Mouse (Mus musculus) myocyte (in vitro differentiated cells): ENCODE measurements around the gene Rnf186. TPM values are rescaled to one million over a fixed set of nuclear protein-coding genes. Genes with fewer than 3 reads are reported as not detected.
A peak's percentile ranks its signal among the peaks of the same experiment; 100 is the strongest.

Experiments
- H3K27me3 ChIP-seq: one replicate; pipeline ENCODE4 v1.6.1; 2011; ENCODE audit not compliant: control insufficient read depth, insufficient read depth, insufficient read length
- H3K36me3 ChIP-seq: one replicate; pipeline ENCODE4 v1.6.1; 2011; ENCODE audit not compliant: control insufficient read depth, insufficient read depth
- H3K4me2 ChIP-seq: one replicate; pipeline ENCODE4 v1.6.1; 2011; ENCODE audit warnings: low read depth, control low read depth
- H3K4me3 ChIP-seq: one replicate; pipeline ENCODE4 v1.5.1; 2011; ENCODE audit warnings: mild to moderate bottlenecking, control low read depth, moderate library complexity
- H3K79me2 ChIP-seq: one replicate; pipeline ENCODE4 v1.6.1; 2011; ENCODE audit not compliant: control insufficient read depth, insufficient read depth
- H3ac ChIP-seq: one replicate; pipeline ENCODE4 v1.6.1; 2011; ENCODE audit not compliant: control insufficient read depth, insufficient read length
- CEBPB ChIP-seq: IDR thresholded peaks from 2 replicates; pipeline ENCODE4 v1.6.1; 2011; ENCODE audit warnings: mild to moderate bottlenecking, moderate library complexity; ENCODE audit not compliant: poor library complexity, insufficient read depth, severe bottlenecking
- E2F4 ChIP-seq: IDR thresholded peaks from one replicate; pipeline ENCODE4 v1.6.1; 2011; ENCODE audit warnings: mild to moderate bottlenecking, control low read depth, moderate library complexity; ENCODE audit not compliant: insufficient read depth
- MAX ChIP-seq: IDR thresholded peaks from one replicate; pipeline ENCODE4 v1.6.1; 2011; ENCODE audit warnings: low read depth, mild to moderate bottlenecking, control low read depth
- MYOD1 ChIP-seq, 3 experiments: IDR thresholded peaks; one replicate each; pipeline ENCODE4 v1.6.1; 2011; ENCODE audit warnings: control low read depth in 2 of 3, low read depth in 2 of 3, mild to moderate bottlenecking in 2 of 3, moderate library complexity in 1 of 3; ENCODE audit not compliant: insufficient read length in 2 of 3, control insufficient read depth in 1 of 3
- MYOG ChIP-seq, 3 experiments: IDR thresholded peaks; one replicate each; pipeline ENCODE4 v1.6.1; 2011; ENCODE audit warnings: control low read depth in 2 of 3, low read depth in 2 of 3, mild to moderate bottlenecking in 2 of 3; ENCODE audit not compliant: insufficient read length in 2 of 3, control insufficient read depth in 1 of 3, insufficient read depth in 1 of 3
- POLR2A ChIP-seq: IDR thresholded peaks from one replicate; pipeline ENCODE4 v1.6.1; 2011; ENCODE audit warnings: low read depth, mild to moderate bottlenecking, control low read depth, moderate library complexity; ENCODE audit not compliant: insufficient read length
- POLR2AphosphoS2 ChIP-seq: IDR thresholded peaks from one replicate; pipeline ENCODE4 v1.6.1; 2011; ENCODE audit warnings: low read depth, control low read depth; ENCODE audit not compliant: insufficient read length
- REST ChIP-seq: IDR thresholded peaks from one replicate; pipeline ENCODE4 v1.6.1; 2011; ENCODE audit warnings: mild to moderate bottlenecking, control low read depth, moderate library complexity; ENCODE audit not compliant: insufficient read depth, insufficient read length
- SRF ChIP-seq: IDR thresholded peaks from one replicate; pipeline ENCODE4 v1.6.1; 2011; ENCODE audit warnings: low read depth; ENCODE audit not compliant: control insufficient read depth, insufficient read length
- TCF12 ChIP-seq: IDR thresholded peaks from one replicate; pipeline ENCODE4 v1.6.1; 2011; ENCODE audit warnings: mild to moderate bottlenecking, control low read depth; ENCODE audit not compliant: poor library complexity, insufficient read depth, severe bottlenecking
- TCF3 ChIP-seq: IDR thresholded peaks from one replicate; pipeline ENCODE4 v1.6.1; 2011; ENCODE audit warnings: low read depth, control low read depth; ENCODE audit not compliant: insufficient read length
- USF1 ChIP-seq: IDR thresholded peaks from one replicate; pipeline ENCODE4 v1.6.1; 2011; ENCODE audit warnings: low read depth, mild to moderate bottlenecking, control low read depth, moderate library complexity
- polyA plus RNA-seq: library from polyadenylated mRNA; unstranded; fragments of >200 nt; fragmentation: generic; extraction: Trizol; gene quantifications from one replicate; pipeline ENCODE4 v1.2.1, GENCODE M21; 2012; ENCODE audit warnings: missing spikeins

The Rnf186 gene
- polyA plus RNA-seq: not detected

DNA sequence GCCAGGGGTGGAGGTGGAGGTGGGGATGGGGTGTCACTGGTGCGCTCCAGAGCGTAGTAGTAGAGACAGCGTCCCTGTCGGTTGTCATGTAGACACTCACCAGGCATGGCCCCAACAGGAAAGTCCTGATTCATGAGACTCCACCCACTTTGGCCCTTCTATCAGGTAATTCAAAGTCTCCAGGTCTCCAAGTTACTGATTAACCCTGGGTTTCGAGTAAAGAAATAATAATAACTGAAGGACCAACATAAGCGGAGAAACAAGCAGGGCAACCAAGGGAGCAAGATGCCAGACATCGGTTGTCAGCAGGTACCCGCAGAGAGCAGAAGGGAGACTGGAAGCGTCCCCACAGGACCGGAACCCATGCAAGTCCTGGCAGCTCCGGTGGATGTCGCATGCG, at the start of gene Rnf186:
Gene Rnf186, plus strand, starts transcription at position 247 of the 400 bp plus-strand sequence.
- no peak within 1 kb of the TSS for H3K4me3 ChIP-seq
- no peaks in the 10 kb centered on the region for H3K79me2 ChIP-seq
- TF ChIP-seq TCF12 (no peak), REST (no peak), USF1 (no peak), POLR2A (no peak), TCF3 (no peak), MYOD1 (IDR thresholded peaks at IDR 0.05; ENCODE audit: control insufficient read depth in 1 of 3, insufficient read length in 2 of 3, low read depth in 2 of 3) (no peak), E2F4 (no peak), CEBPB (no peak), SRF (no peak), POLR2AphosphoS2 (no peak), MAX (no peak), MYOG (IDR thresholded peaks at IDR 0.05; ENCODE audit: control insufficient read depth in 1 of 3, insufficient read depth in 1 of 3, insufficient read length in 2 of 3, low read depth in 2 of 3) (no peak)
- H3K36me3 ChIP-seq: no peaks in the 10 kb centered on the region
- peak within 1 kb of the TSS; percentile 15 for H3K4me2 ChIP-seq
- H3ac ChIP-seq: no peak within 1 kb of the TSS
- H3K27me3 ChIP-seq: peaks cover 14% of the 10 kb centered on the region

DNA sequence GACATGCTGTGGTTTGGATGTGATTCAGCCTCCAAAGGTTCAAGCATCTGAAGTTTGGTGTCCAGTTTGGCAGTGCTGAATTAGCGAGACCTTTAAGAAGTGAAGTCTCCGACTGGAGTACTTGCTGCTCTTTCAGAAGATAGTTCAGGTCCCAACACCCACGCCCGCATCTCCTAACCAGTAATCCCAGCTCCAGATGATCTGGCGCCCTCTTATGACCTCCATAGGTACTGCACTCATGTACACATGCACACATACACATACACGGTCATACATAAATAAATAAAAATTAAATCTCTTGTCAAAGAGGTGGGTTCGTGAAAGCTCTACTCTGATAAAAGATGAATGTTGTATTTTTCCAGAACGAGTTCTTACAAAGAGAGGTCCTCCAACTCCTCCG, 49.6 kb upstream of the Rnf186 start:
- H3K4me3 ChIP-seq: no peak overlapping the region
- H3ac ChIP-seq: no peak overlapping the region
- no peaks in the 10 kb centered on the region for H3K36me3 ChIP-seq
- no peak overlapping the region for H3K4me2 ChIP-seq
- TF ChIP-seq POLR2A: no peak
- no peak for TF ChIP-seq MAX
- no peak for TF ChIP-seq E2F4
- no peak for TF ChIP-seq MYOG (IDR thresholded peaks at IDR 0.05; ENCODE audit: control insufficient read depth in 1 of 3, insufficient read depth in 1 of 3, insufficient read length in 2 of 3, low read depth in 2 of 3)
- no peak for TF ChIP-seq SRF
- no peak for TF ChIP-seq POLR2AphosphoS2
- TF ChIP-seq MYOD1 (IDR thresholded peaks at IDR 0.05; ENCODE audit: control insufficient read depth in 1 of 3, insufficient read length in 2 of 3, low read depth in 2 of 3): no peak
- peaks cover 7% of the 10 kb centered on the region for H3K79me2 ChIP-seq
- H3K27me3 ChIP-seq: no peaks in the 10 kb centered on the region

DNA sequence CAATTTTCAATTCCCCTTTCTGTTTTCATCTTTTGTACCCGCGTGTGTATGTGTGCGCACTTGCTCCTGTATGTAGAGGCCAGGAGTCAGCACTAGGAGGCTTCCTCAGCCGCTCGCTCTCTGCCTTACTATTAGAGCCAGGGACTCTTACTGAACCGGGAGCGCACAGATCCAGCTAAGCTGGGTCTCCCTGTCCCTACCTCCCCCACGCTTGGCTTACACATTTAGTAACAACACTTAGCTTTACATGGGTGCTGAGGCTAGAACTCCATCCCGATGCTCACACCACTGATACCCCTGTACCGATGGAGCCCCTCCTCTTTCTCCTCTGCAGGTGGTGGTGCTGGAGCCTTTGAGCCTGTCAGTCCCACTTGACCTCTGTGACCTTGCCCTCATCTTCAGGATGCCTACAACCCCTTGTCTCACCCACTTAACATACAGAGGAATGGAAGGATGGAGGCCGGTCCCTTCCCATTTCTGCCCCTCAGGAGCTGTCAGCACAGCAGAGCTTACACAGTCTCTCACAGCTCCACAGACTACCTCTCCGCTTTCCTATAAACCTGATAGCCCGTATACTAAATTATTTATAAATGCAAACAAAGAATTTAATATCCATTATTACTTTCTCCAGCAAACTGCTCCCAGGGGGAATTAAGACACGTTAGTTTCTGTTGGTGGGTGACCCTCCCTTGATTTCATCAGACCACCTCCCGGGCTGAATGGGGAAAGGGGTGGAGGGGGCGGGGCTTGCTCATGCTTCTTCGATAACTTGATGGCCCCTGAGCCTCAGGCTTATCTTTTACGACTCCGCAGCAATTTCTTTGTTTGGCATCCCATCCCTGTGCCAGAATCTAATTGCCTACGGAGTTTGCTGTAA, 45.4 kb upstream of the Rnf186 start:
- Histone ChIP-seq H3K79me2 (no peaks in the 10 kb centered on the region), H3K4me3 (no peak overlapping the region), H3K4me2 (no peak overlapping the region), H3K27me3 (peaks cover 15% of the 10 kb centered on the region), H3ac (no peak overlapping the region), H3K36me3 (no peaks in the 10 kb centered on the region)
- TF ChIP-seq MAX (no peak), REST (no peak), POLR2A (no peak), TCF12 (no peak), USF1 (no peak), SRF (no peak), POLR2AphosphoS2 (no peak), TCF3 (no peak), MYOG (IDR thresholded peaks at IDR 0.05; ENCODE audit: control insufficient read depth in 1 of 3, insufficient read depth in 1 of 3, insufficient read length in 2 of 3, low read depth in 2 of 3) (no peak)

DNA sequence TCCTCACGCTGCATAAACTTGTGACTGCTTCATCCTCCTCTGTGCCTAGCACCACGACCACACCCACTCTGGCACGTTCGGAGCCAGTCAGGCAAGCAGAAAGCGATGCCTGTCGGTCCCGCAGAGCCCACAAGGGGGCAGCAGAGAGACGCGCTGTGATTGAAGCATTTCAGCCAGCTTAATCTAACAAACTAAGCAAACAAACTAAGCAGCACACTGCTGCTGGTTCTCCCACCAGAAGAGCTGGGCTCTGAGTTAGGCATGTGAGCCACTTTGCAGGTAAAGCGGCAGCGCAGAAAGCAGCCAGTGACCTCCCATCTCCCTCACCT, 44.8 kb upstream of the Rnf186 start:
- Histone ChIP-seq H3K4me2 (no peak overlapping the region), H3K4me3 (no peak overlapping the region), H3K36me3 (no peaks in the 10 kb centered on the region), H3ac (no peak overlapping the region), H3K79me2 (no peaks in the 10 kb centered on the region), H3K27me3 (peaks cover 17% of the 10 kb centered on the region)
- TF ChIP-seq CEBPB (no peak), SRF (no peak), REST (no peak), MYOG (IDR thresholded peaks at IDR 0.05; ENCODE audit: control insufficient read depth in 1 of 3, insufficient read depth in 1 of 3, insufficient read length in 2 of 3, low read depth in 2 of 3) (no peak), TCF12 (no peak), MAX (no peak), POLR2A (no peak)

DNA sequence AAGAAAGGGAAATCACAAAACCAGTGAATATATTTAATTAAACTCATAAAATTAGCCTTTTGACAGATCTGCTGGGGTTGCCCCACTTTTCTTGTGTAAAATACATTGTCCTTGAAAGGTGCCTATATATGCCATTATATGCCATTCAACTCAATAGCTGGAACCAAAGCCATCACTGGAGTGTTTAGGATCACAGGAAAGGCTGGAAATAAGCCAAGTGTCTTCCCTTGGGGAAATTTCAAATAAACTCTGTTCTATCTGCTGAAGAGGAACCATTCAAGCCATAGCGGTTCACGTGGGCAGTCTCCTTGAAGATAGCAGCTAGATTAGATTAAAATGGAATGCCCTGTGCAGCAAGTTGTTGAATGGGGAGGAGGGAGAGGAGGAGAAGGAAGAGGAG, 41.4 kb upstream of the Rnf186 start:
- Histone ChIP-seq H3K36me3 (no peaks in the 10 kb centered on the region), H3K79me2 (no peaks in the 10 kb centered on the region), H3K4me3 (no peak overlapping the region), H3K27me3 (peaks cover 17% of the 10 kb centered on the region), H3ac (no peak overlapping the region), H3K4me2 (no peak overlapping the region)
- no peak for TF ChIP-seq REST
- no peak for TF ChIP-seq POLR2A
- TF ChIP-seq USF1: no peak
- no peak for TF ChIP-seq TCF3
- no peak for TF ChIP-seq MYOD1 (IDR thresholded peaks at IDR 0.05; ENCODE audit: control insufficient read depth in 1 of 3, insufficient read length in 2 of 3, low read depth in 2 of 3)
- TF ChIP-seq POLR2AphosphoS2: no peak
- TF ChIP-seq MAX: no peak
- TF ChIP-seq CEBPB: no peak
- TF ChIP-seq MYOG (IDR thresholded peaks at IDR 0.05; ENCODE audit: control insufficient read depth in 1 of 3, insufficient read depth in 1 of 3, insufficient read length in 2 of 3, low read depth in 2 of 3): no peak
- TF ChIP-seq SRF: no peak
- no peak for TF ChIP-seq E2F4
- TF ChIP-seq TCF12: no peak
